Mouse (Mus musculus) liver, postnatal 0 days (tissue): Measurements from ENCODE around the gene Gm6408. TPM values are rescaled to one million over a fixed set of nuclear protein-coding genes. Genes with fewer than 3 reads are reported as not detected.
A peak's percentile ranks its signal among the peaks of the same experiment; 100 is the strongest.
"Not testable (repeated sequence)": the region's sequence is repeated elsewhere in the genome, so short reads cannot be mapped to it uniquely, and the experiment has no call there.

Experiments used
- ATAC-seq: fragments of 200-750 bp; cut with Nextera tagmentation; 2 replicates; pipeline ENCODE4 v1.8.0; 2017; ENCODE audit warnings: mild to moderate bottlenecking, moderate library complexity
- DNase-seq: peaks from one replicate; pipeline ENCODE4 v3.0.0-alpha.2; 2016
- H3K27ac ChIP-seq: fragments of 300-500 bp; sonication (generic); 2 replicates; pipeline ENCODE4 v1.5.1; 2014; ENCODE audit warnings: antibody characterized with exemption, moderate library complexity, mild to moderate bottlenecking, low read depth
- H3K27me3 ChIP-seq: fragments of 300-500 bp; sonication (generic); 2 replicates; pipeline ENCODE4 v1.6.1; 2014; ENCODE audit warnings: low read length, control low read depth, mixed read lengths; ENCODE audit not compliant: insufficient read depth
- H3K36me3 ChIP-seq: fragments of 300-500 bp; sonication (generic); replicated peaks from 2 replicates; pipeline ENCODE4 v1.6.1; 2014; ENCODE audit warnings: mild to moderate bottlenecking, control low read depth, low read length, moderate library complexity, mixed read lengths; ENCODE audit not compliant: insufficient read depth
- H3K4me1 ChIP-seq: fragments of 300-500 bp; sonication (generic); 2 replicates; pipeline ENCODE4 v1.6.1; 2014; ENCODE audit warnings: antibody characterized with exemption, mild to moderate bottlenecking, control low read depth; ENCODE audit not compliant: insufficient read depth
- H3K4me2 ChIP-seq: fragments of 300-500 bp; sonication (generic); 2 replicates; pipeline ENCODE4 v1.6.1; 2014; ENCODE audit warnings: low read depth, mild to moderate bottlenecking, low read length, moderate library complexity, mixed read lengths
- H3K4me3 ChIP-seq: fragments of 300-500 bp; sonication (generic); 2 replicates; pipeline ENCODE4 v1.5.1; 2014; ENCODE audit warnings: low read depth, low read length
- H3K9ac ChIP-seq: fragments of 300-500 bp; sonication (generic); replicated peaks from 2 replicates; pipeline ENCODE4 v1.6.1; 2014; ENCODE audit warnings: mild to moderate bottlenecking, moderate library complexity
- H3K9me3 ChIP-seq: fragments of 300-500 bp; sonication (generic); 2 replicates; pipeline ENCODE4 v1.6.1; 2016; ENCODE audit warnings: mild to moderate bottlenecking, control low read depth, low read length, mixed read lengths
- CTCF ChIP-seq: sonication (generic); IDR thresholded peaks from 2 replicates; pipeline ENCODE4 v1.5.1; 2016; ENCODE audit warnings: antibody characterized with exemption, low read depth
- EP300 ChIP-seq: IDR thresholded peaks from 2 replicates; pipeline ENCODE4 v1.6.1; 2016; ENCODE audit warnings: antibody characterized with exemption, low read depth, mild to moderate bottlenecking
- WGBS: fragments of 180-500 bp; shearing (Covaris S2); extraction: QIAGEN DNeasy Blood & Tissue Kit; methylation state at CpG from one replicate; pipeline ENCODE4 v1.1.7; 2014; ENCODE audit not compliant: insufficient replicate concordance; 5-methylcytosine and 5-hydroxymethylcytosine counted together
- polyA plus RNA-seq: library from polyadenylated mRNA; unstranded; fragments of >200 nt; fragmentation: Nextera tagmentation; extraction: Ambion mirVana; gene quantifications from 2 replicates; pipeline ENCODE4 v1.2.1, GENCODE M21; 2015

Gene Gm6408
- polyA plus RNA-seq, 1 experiment from 2014 or later = not detected

GRCm38 (mm10) chr5:146470821-146471220 lies 10.9 kb upstream of the Gm6408 start:
- 84% methylated on average over 9 of the region's 9 CpGs for WGBS
- TF ChIP-seq EP300 (no peak), CTCF (no peak)
- ATAC-seq (no peak), DNase-seq (no peak)
- Histone ChIP-seq H3K4me2 (no peak overlapping the region), H3K4me1 (no peaks in the 10 kb centered on the region), H3K27me3 (no peaks in the 10 kb centered on the region), H3K9me3 (no peaks in the 10 kb centered on the region), H3K4me3 (no peak overlapping the region), H3K27ac (no peak overlapping the region), H3K36me3 (no peaks in the 10 kb centered on the region), H3K9ac (no peak overlapping the region)

GRCm38 (mm10) chr5:146471311-146471710 lies 10.5 kb upstream of the Gm6408 start:
- 58% methylated on average over 5 of the region's 5 CpGs for WGBS
- H3K4me1 ChIP-seq = no peaks in the 10 kb centered on the region
- no peak for TF ChIP-seq CTCF
- no peak for TF ChIP-seq EP300

GRCm38 (mm10) chr5:146471821-146472220 lies 9.9 kb upstream of the Gm6408 start:
- no peak for ATAC-seq
- Histone ChIP-seq H3K4me2 (no peak overlapping the region), H3K4me3 (no peak overlapping the region), H3K27ac (no peak overlapping the region), H3K4me1 (no peaks in the 10 kb centered on the region), H3K9ac (no peak overlapping the region), H3K36me3 (no peaks in the 10 kb centered on the region), H3K27me3 (no peaks in the 10 kb centered on the region), H3K9me3 (no peaks in the 10 kb centered on the region)
- DNase-seq = no peak
- TF ChIP-seq EP300 (no peak), CTCF (no peak)
- 75% methylated on average over 12 of the region's 12 CpGs for WGBS

More at GRCm38 (mm10) chr5:146471311-146471710, 10.5 kb upstream of the Gm6408 start:
- Histone ChIP-seq H3K9ac (no peak overlapping the region), H3K4me2 (peak overlapping the region; percentile 20; the same call in 1 of the 2 replicates), H3K36me3 (no peaks in the 10 kb centered on the region), H3K9me3 (no peaks in the 10 kb centered on the region), H3K27ac (no peak overlapping the region), H3K27me3 (no peaks in the 10 kb centered on the region), H3K4me3 (no peak overlapping the region)
- DNase-seq (no peak), ATAC-seq (no peak)

- H3K36me3 ChIP-seq, H3K9ac ChIP-seq, DNase-seq, H3K4me1 ChIP-seq, H3K27me3 ChIP-seq, H3K4me2 ChIP-seq, ATAC-seq, H3K27ac ChIP-seq, H3K9me3 ChIP-seq, H3K4me3 ChIP-seq: not testable (repeated sequence)
- 7% methylated on average over 4 of the region's 4 CpGs for WGBS
- peak; percentile 63 for TF ChIP-seq CTCF
Observed at GRCm38 (mm10) chr5:146479564-146479963, 2.2 kb upstream of the Gm6408 start.

GRCm38 (mm10) chr5:146488959-146489358 lies 7.2 kb downstream of the Gm6408 start:
- H3K4me2 ChIP-seq, H3K27ac ChIP-seq, H3K27me3 ChIP-seq, H3K9ac ChIP-seq, ATAC-seq, H3K4me1 ChIP-seq, H3K9me3 ChIP-seq, DNase-seq, H3K4me3 ChIP-seq, H3K36me3 ChIP-seq: not testable (repeated sequence)
- 3% methylated on average over 3 of the region's 4 CpGs for WGBS
- peak; percentile 36; the same call in 1 of the 2 replicates for TF ChIP-seq CTCF

- ATAC-seq, H3K4me3 ChIP-seq, H3K27ac ChIP-seq, H3K36me3 ChIP-seq, H3K4me1 ChIP-seq, H3K9ac ChIP-seq, H3K27me3 ChIP-seq, DNase-seq, H3K9me3 ChIP-seq, H3K4me2 ChIP-seq: not testable (repeated sequence)
- no CpG with 5 or more reads among the region's 5 CpGs for WGBS
Observed at GRCm38 (mm10) chr5:146491063-146491462, 9.3 kb downstream of the Gm6408 start, which contains the start of gene Gm6370. Gene Gm6370, plus strand, starts transcription at chr5:146491363.

GRCm38 (mm10) chr5:146502099-146502498 lies 20.3 kb downstream of the Gm6408 start, which contains the start of gene 4930449I24Rik:
Gene 4930449I24Rik, plus strand, starts transcription at chr5:146502399.
- not testable (repeated sequence) for DNase-seq, H3K4me3 ChIP-seq, H3K4me2 ChIP-seq, H3K36me3 ChIP-seq, H3K27me3 ChIP-seq, ATAC-seq, H3K9ac ChIP-seq, H3K4me1 ChIP-seq, H3K9me3 ChIP-seq, H3K27ac ChIP-seq
- WGBS = no CpG with 5 or more reads among the region's 5 CpGs

- no CpG with 5 or more reads among the region's 5 CpGs for WGBS
- H3K27me3 ChIP-seq, ATAC-seq: not testable (repeated sequence)
Observed at GRCm38 (mm10) chr5:146513823-146514222, 32.1 kb downstream of the Gm6408 start, which contains the start of gene Gm3402. Gene Gm3402, plus strand, starts transcription at chr5:146514123.

GRCm38 (mm10) chr5:146525501-146525900 lies 43.7 kb downstream of the Gm6408 start, which contains the start of gene Gm3404:
Gene Gm3404, plus strand, starts transcription at chr5:146525801.
- not testable (repeated sequence) for H3K27ac ChIP-seq, H3K9me3 ChIP-seq, H3K36me3 ChIP-seq, H3K27me3 ChIP-seq, H3K4me3 ChIP-seq, H3K4me1 ChIP-seq, H3K4me2 ChIP-seq, ATAC-seq, H3K9ac ChIP-seq, DNase-seq
- WGBS = no CpG with 5 or more reads among the region's 3 CpGs

More at GRCm38 (mm10) chr5:146513823-146514222, 32.1 kb downstream of the Gm6408 start, which contains the start of gene Gm3402:
- not testable (repeated sequence) for DNase-seq, H3K9ac ChIP-seq, H3K4me1 ChIP-seq, H3K4me3 ChIP-seq, H3K36me3 ChIP-seq, H3K27ac ChIP-seq, H3K9me3 ChIP-seq, H3K4me2 ChIP-seq
